Mouse (Mus musculus): ENCODE measurements around the gene Golga3.

Gene Golga3

DNA sequence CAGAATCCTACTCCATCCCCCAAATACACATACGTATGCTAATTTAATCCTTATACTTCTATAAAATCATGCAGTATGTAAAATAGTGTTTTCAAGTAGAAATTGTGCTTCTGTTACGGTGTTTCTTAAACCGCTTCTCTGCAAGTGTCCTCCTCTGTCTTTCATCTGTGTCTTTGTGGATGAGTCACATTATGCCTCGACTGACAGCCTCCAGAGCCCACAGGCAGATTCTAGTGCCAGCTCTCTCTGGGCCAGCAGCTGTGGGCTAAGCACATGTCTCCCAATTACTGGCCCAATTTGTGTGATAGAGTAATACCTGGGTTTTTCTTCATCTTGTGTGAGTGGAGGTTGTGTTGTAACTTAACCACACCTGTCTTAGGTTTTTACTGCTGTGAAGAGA is 7.1 kb upstream of the Golga3 start:
- no peak for TF ChIP-seq POU5F1 (IDR thresholded peaks at IDR 0.05; ENCODE audit: borderline replicate concordance, low read length)
- no peak for TF ChIP-seq CTCF (conservative IDR thresholded peaks at IDR 0.05; ENCODE audit: low read length)
- no peak for TF ChIP-seq NANOG (IDR thresholded peaks at IDR 0.05; ENCODE audit: borderline replicate concordance, low read length)
- Histone ChIP-seq H3K36me3 (ENCODE audit: insufficient read depth, low read length) (peaks cover 27% of the 10 kb centered on the region), H3K4me3 (replicated peaks; ENCODE audit: low read length) (no peak overlapping the region), H3K9me3 (ENCODE audit: low read length) (no peaks in the 10 kb centered on the region), H3K4me1 (replicated peaks; ENCODE audit: low read depth, low read length) (peaks cover 18% of the 10 kb centered on the region), H3K27me3 (ENCODE audit: insufficient read depth, low read length) (no peaks in the 10 kb centered on the region)

GRCm38 (mm10) chr5:110177021-110177420 is 520 bp downstream of the Golga3 start:
- peaks cover 9% of the 10 kb centered on the region for H3K36me3 ChIP-seq (ENCODE audit: insufficient read depth, low read length)
- TF ChIP-seq NANOG (IDR thresholded peaks at IDR 0.05; ENCODE audit: borderline replicate concordance, low read length) (no peak), CTCF (conservative IDR thresholded peaks at IDR 0.05; ENCODE audit: low read length) (no peak), POU5F1 (IDR thresholded peaks at IDR 0.05; ENCODE audit: borderline replicate concordance, low read length) (no peak)
- peaks cover 35% of the 10 kb centered on the region for H3K4me1 ChIP-seq (replicated peaks; ENCODE audit: low read depth, low read length)
- H3K4me3 ChIP-seq (replicated peaks; ENCODE audit: low read length), result peak overlapping the region; percentile 95
- no peaks in the 10 kb centered on the region; the same call in 1 of the 2 replicates for H3K9me3 ChIP-seq (ENCODE audit: low read length)
- no peaks in the 10 kb centered on the region for H3K27me3 ChIP-seq (ENCODE audit: insufficient read depth, low read length)

GRCm38 (mm10) chr5:110178628-110179027 is 2.1 kb downstream of the Golga3 start:
- peaks cover 21% of the 10 kb centered on the region for H3K4me1 ChIP-seq (replicated peaks; ENCODE audit: low read depth, low read length)
- H3K4me3 ChIP-seq (replicated peaks; ENCODE audit: low read length), result no peak overlapping the region
- H3K27me3 ChIP-seq (ENCODE audit: insufficient read depth, low read length), result no peaks in the 10 kb centered on the region
- peaks cover 23% of the 10 kb centered on the region for H3K36me3 ChIP-seq (ENCODE audit: insufficient read depth, low read length)
- TF ChIP-seq NANOG (IDR thresholded peaks at IDR 0.05; ENCODE audit: borderline replicate concordance, low read length) (no peak), CTCF (conservative IDR thresholded peaks at IDR 0.05; ENCODE audit: low read length) (no peak), POU5F1 (IDR thresholded peaks at IDR 0.05; ENCODE audit: borderline replicate concordance, low read length) (no peak)
- H3K9me3 ChIP-seq (ENCODE audit: low read length), result no peaks in the 10 kb centered on the region; the same call in 1 of the 2 replicates

GRCm38 (mm10) chr5:110181716-110182115 is 5.2 kb downstream of the Golga3 start:
- H3K36me3 ChIP-seq (ENCODE audit: insufficient read depth, low read length), result peaks cover 52% of the 10 kb centered on the region
- H3K4me1 ChIP-seq (replicated peaks; ENCODE audit: low read depth, low read length), result peaks cover 11% of the 10 kb centered on the region
- peaks cover 14% of the 10 kb centered on the region for H3K9me3 ChIP-seq (ENCODE audit: low read length)
- H3K27me3 ChIP-seq (ENCODE audit: insufficient read depth, low read length), result no peaks in the 10 kb centered on the region
- no peak for TF ChIP-seq NANOG (IDR thresholded peaks at IDR 0.05; ENCODE audit: borderline replicate concordance, low read length)
- no peak for TF ChIP-seq CTCF (conservative IDR thresholded peaks at IDR 0.05; ENCODE audit: low read length)
- no peak for TF ChIP-seq POU5F1 (IDR thresholded peaks at IDR 0.05; ENCODE audit: borderline replicate concordance, low read length)
- no peak overlapping the region for H3K4me3 ChIP-seq (replicated peaks; ENCODE audit: low read length)

DNA sequence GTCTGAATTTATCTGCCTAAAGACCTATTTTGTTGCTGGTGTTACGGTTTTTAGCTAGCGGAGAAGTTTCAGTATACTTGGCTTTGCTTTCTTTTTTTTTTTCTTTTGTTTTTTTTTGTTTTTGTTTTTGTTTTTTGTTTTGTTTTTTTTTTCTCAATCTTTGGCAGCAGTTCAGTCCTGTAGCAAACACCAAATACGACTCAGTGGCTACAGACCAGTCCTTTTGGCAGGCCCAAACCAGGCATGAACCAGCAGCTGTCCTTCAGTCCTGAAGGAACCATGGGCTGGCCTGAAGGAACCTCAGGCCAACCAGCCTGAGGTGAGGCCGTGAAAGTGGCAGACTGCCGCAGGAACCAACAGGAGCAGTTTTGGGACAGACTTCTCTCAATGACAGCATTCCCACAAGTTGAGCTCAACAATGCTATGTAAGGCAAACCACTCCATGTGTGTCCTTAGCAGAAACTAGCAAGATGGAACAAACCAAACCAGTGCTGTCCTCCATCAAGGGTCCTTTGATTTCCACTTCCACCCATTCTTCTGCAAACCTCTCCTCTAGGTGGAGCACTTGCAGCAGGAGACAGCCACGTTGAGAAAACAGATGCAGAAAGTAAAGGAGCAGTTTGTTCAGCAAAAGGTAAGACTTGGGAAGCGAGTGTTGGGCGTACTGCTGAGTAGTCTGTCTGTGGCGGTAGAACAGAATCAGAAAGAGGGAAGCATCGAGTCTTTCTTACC is 26.8 kb downstream of the Golga3 start:
- TF ChIP-seq POU5F1 (IDR thresholded peaks at IDR 0.05; ENCODE audit: borderline replicate concordance, low read length), result no peak
- TF ChIP-seq CTCF (conservative IDR thresholded peaks at IDR 0.05; ENCODE audit: low read length), result no peak
- TF ChIP-seq NANOG (IDR thresholded peaks at IDR 0.05; ENCODE audit: borderline replicate concordance, low read length), result no peak
- no peaks in the 10 kb centered on the region for H3K4me1 ChIP-seq (replicated peaks; ENCODE audit: low read depth, low read length)
- H3K9me3 ChIP-seq (ENCODE audit: low read length), result peaks cover 56% of the 10 kb centered on the region
- no peak overlapping the region for H3K4me3 ChIP-seq (replicated peaks; ENCODE audit: low read length)
- H3K36me3 ChIP-seq (ENCODE audit: insufficient read depth, low read length), result peaks cover 82% of the 10 kb centered on the region
- no peaks in the 10 kb centered on the region for H3K27me3 ChIP-seq (ENCODE audit: insufficient read depth, low read length)

GRCm38 (mm10) chr5:110204777-110205176 is 28.3 kb downstream of the Golga3 start:
- Histone ChIP-seq H3K4me3 (replicated peaks; ENCODE audit: low read length) (no peak overlapping the region), H3K9me3 (ENCODE audit: low read length) (peaks cover 54% of the 10 kb centered on the region), H3K27me3 (ENCODE audit: insufficient read depth, low read length) (no peaks in the 10 kb centered on the region), H3K36me3 (ENCODE audit: insufficient read depth, low read length) (peaks cover 96% of the 10 kb centered on the region), H3K4me1 (replicated peaks; ENCODE audit: low read depth, low read length) (no peaks in the 10 kb centered on the region)
- TF ChIP-seq POU5F1 (IDR thresholded peaks at IDR 0.05; ENCODE audit: borderline replicate concordance, low read length) (no peak), CTCF (conservative IDR thresholded peaks at IDR 0.05; ENCODE audit: low read length) (peak; percentile 25)

DNA sequence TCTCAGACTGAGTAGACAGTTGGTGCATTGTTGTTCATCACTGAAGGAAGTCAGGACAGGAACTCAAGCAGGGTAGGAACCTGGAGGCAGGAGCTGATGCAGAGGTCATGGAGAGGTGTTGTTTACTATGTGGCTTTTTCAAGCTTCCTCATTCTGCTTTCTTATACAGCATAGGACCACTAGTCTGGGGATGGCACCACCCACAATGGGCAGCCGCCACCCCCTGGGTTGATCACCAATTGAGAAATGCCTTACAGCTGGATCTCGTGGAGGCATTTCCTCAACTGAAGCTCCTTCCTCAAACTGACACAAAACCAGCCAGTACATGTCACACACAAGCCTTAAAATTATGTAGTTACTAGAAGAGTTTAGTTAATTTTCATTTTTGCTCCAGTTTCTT is 34.8 kb downstream of the Golga3 start:
- Histone ChIP-seq H3K9me3 (ENCODE audit: low read length) (no peaks in the 10 kb centered on the region), H3K36me3 (ENCODE audit: insufficient read depth, low read length) (peaks cover 88% of the 10 kb centered on the region), H3K4me1 (replicated peaks; ENCODE audit: low read depth, low read length) (no peaks in the 10 kb centered on the region), H3K4me3 (replicated peaks; ENCODE audit: low read length) (no peak overlapping the region), H3K27me3 (ENCODE audit: insufficient read depth, low read length) (no peaks in the 10 kb centered on the region)
- TF ChIP-seq POU5F1 (IDR thresholded peaks at IDR 0.05; ENCODE audit: borderline replicate concordance, low read length), result no peak
- no peak for TF ChIP-seq CTCF (conservative IDR thresholded peaks at IDR 0.05; ENCODE audit: low read length)
- no peak for TF ChIP-seq NANOG (IDR thresholded peaks at IDR 0.05; ENCODE audit: borderline replicate concordance, low read length)

DNA sequence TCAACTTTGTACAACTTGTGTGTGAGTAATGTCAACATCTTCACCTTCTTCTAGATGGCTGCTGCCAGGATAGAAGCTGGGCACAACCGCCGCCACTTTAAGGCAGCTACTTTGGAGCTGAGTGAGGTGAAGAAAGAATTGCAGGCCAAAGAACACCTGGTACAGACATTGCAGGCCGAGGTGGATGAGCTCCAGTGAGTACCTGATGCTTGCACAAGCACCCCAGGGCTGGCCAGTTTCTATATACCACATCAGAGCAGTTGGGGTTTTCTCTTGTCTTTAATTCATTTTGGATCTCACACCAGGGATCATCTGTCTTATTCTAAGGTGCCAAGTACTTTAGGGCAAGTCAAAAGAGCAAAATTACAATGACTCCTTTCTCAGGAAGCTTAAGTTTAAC is 40.3 kb downstream of the Golga3 start:
- peaks cover 86% of the 10 kb centered on the region for H3K36me3 ChIP-seq (ENCODE audit: insufficient read depth, low read length)
- no peak overlapping the region for H3K4me3 ChIP-seq (replicated peaks; ENCODE audit: low read length)
- peaks cover 3% of the 10 kb centered on the region; the same call in 1 of the 2 replicates for H3K4me1 ChIP-seq (replicated peaks; ENCODE audit: low read depth, low read length)
- no peaks in the 10 kb centered on the region for H3K27me3 ChIP-seq (ENCODE audit: insufficient read depth, low read length)
- no peaks in the 10 kb centered on the region for H3K9me3 ChIP-seq (ENCODE audit: low read length)
- no peak for TF ChIP-seq NANOG (IDR thresholded peaks at IDR 0.05; ENCODE audit: borderline replicate concordance, low read length)
- no peak for TF ChIP-seq CTCF (conservative IDR thresholded peaks at IDR 0.05; ENCODE audit: low read length)
- no peak for TF ChIP-seq POU5F1 (IDR thresholded peaks at IDR 0.05; ENCODE audit: borderline replicate concordance, low read length)

GRCm38 (mm10) chr5:110220331-110220730 is 43.8 kb downstream of the Golga3 start:
- TF ChIP-seq CTCF (conservative IDR thresholded peaks at IDR 0.05; ENCODE audit: low read length) (peak; percentile 15; the same call in 1 of the 2 replicates), NANOG (IDR thresholded peaks at IDR 0.05; ENCODE audit: borderline replicate concordance, low read length) (no peak), POU5F1 (IDR thresholded peaks at IDR 0.05; ENCODE audit: borderline replicate concordance, low read length) (no peak)
- H3K36me3 ChIP-seq (ENCODE audit: insufficient read depth, low read length), result peaks cover 84% of the 10 kb centered on the region
- H3K4me3 ChIP-seq (replicated peaks; ENCODE audit: low read length), result no peak overlapping the region
- H3K4me1 ChIP-seq (replicated peaks; ENCODE audit: low read depth, low read length), result peaks cover 3% of the 10 kb centered on the region; the same call in 1 of the 2 replicates
- H3K9me3 ChIP-seq (ENCODE audit: low read length), result no peaks in the 10 kb centered on the region
- no peaks in the 10 kb centered on the region for H3K27me3 ChIP-seq (ENCODE audit: insufficient read depth, low read length)
